Mouse (Mus musculus) CH12.LX (cell line): Measurements from ENCODE around the gene Slc4a11.

Experiments used
- CTCF ChIP-seq, 2 experiments: IDR thresholded peaks in 1 of 2; conservative IDR thresholded peaks in 1 of 2; 2 replicates each; pipeline ENCODE4 v1.5.1; 2011 to 2012; ENCODE audit warnings: low read depth in 2 of 2, low read length in 2 of 2, improper control_type of control experiment in 1 of 2, inconsistent platforms in 1 of 2, mild to moderate bottlenecking in 1 of 2, moderate library complexity in 1 of 2
- HCFC1 ChIP-seq: IDR thresholded peaks from 2 replicates; pipeline ENCODE4 v1.6.1; 2012; ENCODE audit warnings: low read depth, mild to moderate bottlenecking, inconsistent platforms, low read length, improper control_type of control experiment
- MAFK ChIP-seq: IDR thresholded peaks from 2 replicates; pipeline ENCODE4 v1.6.1; 2011; ENCODE audit warnings: low read length, improper control_type of control experiment; ENCODE audit not compliant: insufficient replicate concordance
- MEF2A ChIP-seq: IDR thresholded peaks from 2 replicates; pipeline ENCODE4 v1.6.1; 2014; ENCODE audit warnings: low read depth, mild to moderate bottlenecking, inconsistent platforms, low read length, improper control_type of control experiment, borderline replicate concordance
- MYC ChIP-seq: IDR thresholded peaks from 2 replicates; pipeline ENCODE4 v1.6.1; 2011; ENCODE audit warnings: low read depth, mild to moderate bottlenecking, improper control_type of control experiment, low read length
- POLR2A ChIP-seq: IDR thresholded peaks from 2 replicates; pipeline ENCODE4 v1.6.1; 2011; ENCODE audit warnings: low read depth, mild to moderate bottlenecking, improper control_type of control experiment, low read length
- TBP ChIP-seq: conservative IDR thresholded peaks from 2 replicates; pipeline ENCODE4 v1.6.1; 2011; ENCODE audit warnings: low read depth, low read length, improper control_type of control experiment
- USF1 ChIP-seq: IDR thresholded peaks from 2 replicates; pipeline ENCODE4 v1.6.1; 2014; ENCODE audit warnings: low read depth, mild to moderate bottlenecking, inconsistent platforms, low read length, improper control_type of control experiment
- USF2 ChIP-seq: conservative IDR thresholded peaks from 2 replicates; pipeline ENCODE4 v1.6.1; 2011; ENCODE audit warnings: low read depth, low read length, improper control_type of control experiment

DNA sequence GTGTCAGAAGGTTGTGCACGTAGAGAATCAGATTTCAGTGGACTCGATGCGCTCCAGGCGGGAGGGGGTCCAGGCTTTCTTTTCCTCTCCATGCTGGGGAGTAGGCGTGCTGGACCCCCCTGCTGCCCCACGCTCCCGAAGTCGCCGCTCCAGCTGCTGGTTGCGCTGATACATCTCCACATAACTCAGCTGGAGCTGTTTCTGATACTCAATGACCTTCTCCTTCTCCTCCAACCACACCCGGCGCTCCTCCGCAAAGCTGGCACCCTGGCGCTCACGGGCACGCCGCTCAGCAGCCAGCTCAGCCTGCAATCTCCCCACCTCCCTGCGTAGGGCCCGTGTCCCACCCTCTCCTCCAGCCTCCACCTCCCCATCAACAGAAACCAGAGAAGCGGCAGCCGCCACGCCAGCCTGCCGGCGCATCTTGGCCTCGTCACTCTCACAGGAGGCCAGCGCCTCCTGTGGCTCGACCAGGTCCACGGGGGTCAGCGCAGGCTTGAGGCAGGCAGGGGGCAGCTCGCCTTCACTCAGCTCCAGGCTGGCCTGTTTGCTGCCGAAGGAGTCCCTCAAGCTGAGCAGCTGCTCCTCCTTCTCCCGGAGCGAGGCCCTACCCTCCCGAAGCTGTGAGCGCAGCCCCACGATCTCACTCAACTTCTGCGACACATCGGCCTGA is 62.4 kb downstream of the Slc4a11 start:
- TF ChIP-seq CTCF (conservative IDR thresholded peaks at IDR 0.05 in 1 of 2, IDR thresholded peaks at IDR 0.05 in 1 of 2; ENCODE audit: low read depth in 2 of 2, low read length in 2 of 2) = no peak
- no peak for TF ChIP-seq MAFK
- TF ChIP-seq USF1 = no peak
- TF ChIP-seq USF2 = no peak
- no peak for TF ChIP-seq HCFC1
- TF ChIP-seq MEF2A = no peak
- no peak for TF ChIP-seq MYC
- TF ChIP-seq POLR2A = no peak
- no peak for TF ChIP-seq TBP
